Mouse (Mus musculus) adrenal gland, adult 2 months (tissue): ENCODE results near the gene Trip11. TPM values are rescaled to one million over a fixed set of nuclear protein-coding genes. Genes with fewer than 3 reads are reported as not detected.

Experiments
- DNase-seq: peaks from one replicate; pipeline ENCODE4 v3.0.0; 2021
- polyA plus RNA-seq: library from polyadenylated mRNA; depleted of rRNA; stranded (reverse); fragments of >200 nt; gene quantifications from 2 replicates; pipeline ENCODE4 v1.2.3, GENCODE M21; 2012
- total RNA-seq, 2 experiments: library from RNA; stranded (reverse); gene quantifications; 2 replicates each; pipeline ENCODE4 v1.2.3; 2021

Gene Trip11
- total and polyA plus RNA-seq, 3 experiments: 4.1 to 40.6 (median 28.4) TPM

DNA sequence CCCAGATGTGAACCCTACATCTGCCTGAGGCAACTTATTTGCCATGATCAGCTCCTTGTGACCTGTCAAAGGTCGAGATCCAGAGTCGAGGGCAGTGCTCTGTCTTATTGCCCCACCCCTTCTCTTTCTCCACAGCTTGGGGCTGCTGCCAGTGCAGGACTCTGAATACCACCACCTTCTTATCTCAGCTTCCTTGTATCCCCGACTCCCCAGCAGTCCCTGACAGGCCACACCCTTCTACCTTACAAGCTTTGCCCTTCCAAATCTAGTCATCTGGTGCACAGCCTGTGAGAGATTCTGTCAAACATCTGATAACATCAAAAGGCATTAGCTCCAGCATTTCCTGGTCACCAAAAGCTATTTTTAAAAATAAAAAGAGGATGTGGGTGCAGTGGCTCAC is 91.5 kb downstream of the Trip11 start:
- no peak for DNase-seq

DNA sequence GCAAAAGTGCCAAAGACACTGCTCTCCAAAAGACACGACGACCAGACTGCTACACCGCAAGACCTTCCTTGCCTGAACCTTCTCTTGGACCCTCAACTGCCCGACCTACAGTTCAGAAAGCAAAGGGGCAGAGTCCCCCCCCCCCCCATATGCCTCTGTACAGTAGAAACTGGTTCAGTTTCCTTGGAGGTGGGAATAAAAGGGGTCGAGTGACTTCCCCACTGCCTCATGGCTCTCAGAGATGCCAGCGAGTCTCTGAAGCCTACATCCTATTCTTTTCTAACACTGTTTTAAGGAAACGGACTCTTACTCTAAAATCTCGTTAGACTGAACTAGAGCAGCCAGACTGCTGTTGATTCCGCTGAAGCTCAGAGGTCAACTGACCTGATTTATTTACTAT is 93.5 kb downstream of the Trip11 start:
- no peak for DNase-seq

DNA sequence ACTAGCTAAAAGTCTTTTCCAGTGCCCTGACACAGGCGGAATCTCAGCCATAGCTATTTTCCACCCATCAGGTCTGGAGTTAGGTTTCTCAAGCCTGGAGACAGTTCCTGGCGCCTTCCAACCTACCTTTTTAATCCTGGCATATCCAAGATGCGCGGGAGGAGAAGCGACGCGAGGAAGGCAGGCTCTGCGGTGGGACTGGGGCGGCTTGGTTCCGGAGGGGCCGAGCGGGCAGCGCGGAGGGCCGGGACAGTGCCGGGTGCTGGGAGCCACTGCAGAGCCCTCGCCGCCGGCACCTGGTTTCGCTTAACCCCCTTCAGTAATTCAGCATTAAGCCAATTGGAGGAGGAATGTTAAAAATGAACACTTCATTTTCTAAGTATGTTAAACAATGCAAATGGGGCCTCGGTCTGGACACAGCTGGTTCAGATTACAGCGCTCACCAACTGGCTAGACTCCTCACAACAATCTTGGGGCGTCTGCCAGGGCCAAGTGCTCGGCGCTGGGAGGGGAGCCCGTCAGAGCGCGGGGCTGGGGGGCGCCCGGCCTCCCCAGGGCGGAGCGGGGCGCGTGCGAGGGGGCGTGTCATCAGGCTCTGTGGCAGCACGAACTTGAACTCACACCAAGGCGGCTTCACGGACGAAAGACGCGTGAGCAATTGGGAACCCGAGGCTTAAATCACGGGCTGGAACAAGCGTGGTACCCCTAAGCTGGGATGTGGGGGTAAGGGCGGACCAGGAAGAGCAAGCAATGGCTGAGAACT is 94.3 kb downstream of the Trip11 start, which contains the start of gene Fbln5:
Gene Fbln5 (minus strand): TSS at position 448 of the 763 bp plus-strand sequence.
- DNase-seq: peak; percentile 54

DNA sequence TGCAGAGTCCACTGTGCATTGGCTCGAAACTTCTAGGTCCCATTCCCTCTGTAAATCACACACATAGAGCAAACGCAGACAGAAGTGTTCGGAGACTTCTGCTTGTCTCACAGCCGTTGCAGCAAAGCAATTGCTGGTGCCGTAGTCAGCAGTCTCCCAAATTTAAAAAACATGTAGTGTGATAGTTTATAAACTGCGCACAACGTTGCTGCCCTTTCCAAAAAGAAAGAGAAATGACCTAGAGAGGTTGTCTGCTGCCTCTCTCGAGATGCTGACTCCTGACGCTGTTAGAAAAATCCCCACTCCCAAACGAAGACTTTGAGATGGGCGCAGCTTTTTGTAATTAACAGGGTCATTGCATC is 94.8 kb downstream of the Trip11 start:
- DNase-seq: no peak

DNA sequence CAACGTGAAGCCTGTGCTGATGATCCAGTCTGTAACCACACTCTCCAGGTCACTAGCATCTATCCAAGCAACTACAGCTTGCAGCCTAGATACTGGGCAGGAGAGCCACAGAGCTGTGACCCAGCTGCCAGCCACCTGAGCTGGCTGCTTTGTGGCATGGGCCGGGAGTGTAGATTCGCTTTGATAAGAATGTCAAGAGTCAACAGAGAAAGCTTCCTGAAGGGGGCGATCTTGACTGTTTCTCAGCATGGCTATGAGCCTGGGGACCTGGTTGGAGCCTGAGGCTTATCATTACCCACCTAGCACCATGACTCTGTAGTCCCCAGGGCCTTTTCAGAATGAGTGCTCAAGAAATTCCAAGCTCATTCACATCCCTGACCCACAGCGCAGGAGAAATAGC is 96.3 kb downstream of the Trip11 start:
- DNase-seq: no peak

DNA sequence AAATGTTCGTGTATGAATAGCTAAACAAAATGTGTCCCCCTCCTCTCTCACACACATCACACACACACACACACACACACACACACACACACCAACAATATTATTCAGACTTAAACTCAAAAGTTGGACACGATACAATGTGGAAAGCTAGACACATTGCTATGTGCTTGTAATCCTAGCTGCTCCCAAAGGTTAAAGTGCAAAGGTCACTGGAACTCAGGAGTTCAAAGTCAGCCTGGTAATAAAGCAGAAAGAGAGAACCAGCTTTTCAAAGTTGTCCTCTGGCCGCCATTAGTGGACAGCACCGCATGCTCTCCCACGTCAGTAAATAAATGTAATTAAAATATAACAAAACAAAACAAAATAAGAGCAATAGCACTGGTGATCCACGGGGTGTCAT is 97.3 kb downstream of the Trip11 start:
- DNase-seq: no peak

DNA sequence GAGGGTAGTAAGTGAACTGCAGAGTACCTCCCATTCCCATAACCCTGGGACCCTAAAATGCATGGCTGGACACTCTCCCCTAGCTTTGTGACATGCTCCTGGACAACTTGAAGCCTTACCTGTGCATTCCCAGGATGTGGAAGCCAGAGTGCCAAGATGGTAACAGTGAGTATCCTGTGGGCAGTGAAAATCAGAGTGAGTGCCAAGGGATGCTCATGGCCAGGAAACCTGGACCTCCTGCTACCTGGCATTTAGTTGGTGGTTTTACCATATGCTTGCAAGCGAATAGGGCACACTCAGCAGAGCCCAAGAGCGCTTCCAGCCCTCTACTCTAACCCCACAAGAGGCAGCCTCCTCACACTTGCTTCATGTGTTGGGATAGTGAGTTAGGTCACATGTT is 98.6 kb downstream of the Trip11 start:
- DNase-seq: no peak

DNA sequence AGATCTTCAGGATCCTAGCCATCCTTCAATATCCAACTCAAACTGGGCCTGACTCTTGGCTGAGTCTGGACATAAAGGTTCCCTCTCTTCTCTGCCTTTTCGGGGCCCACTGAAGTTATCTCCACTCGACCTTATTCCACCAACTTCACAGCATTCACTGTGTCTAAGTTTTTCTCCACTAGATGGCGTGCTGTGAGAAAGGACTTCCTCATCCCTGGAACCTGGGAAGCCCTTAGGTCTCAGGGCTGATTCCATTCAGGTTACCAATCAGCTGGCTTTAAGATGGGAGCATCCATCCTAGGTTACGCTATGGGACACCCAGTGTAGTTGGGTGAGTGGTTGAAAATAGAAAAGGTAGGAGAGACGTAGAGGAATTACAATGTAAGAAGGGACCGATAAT is 101.9 kb downstream of the Trip11 start:
- DNase-seq: peak; percentile 34

DNA sequence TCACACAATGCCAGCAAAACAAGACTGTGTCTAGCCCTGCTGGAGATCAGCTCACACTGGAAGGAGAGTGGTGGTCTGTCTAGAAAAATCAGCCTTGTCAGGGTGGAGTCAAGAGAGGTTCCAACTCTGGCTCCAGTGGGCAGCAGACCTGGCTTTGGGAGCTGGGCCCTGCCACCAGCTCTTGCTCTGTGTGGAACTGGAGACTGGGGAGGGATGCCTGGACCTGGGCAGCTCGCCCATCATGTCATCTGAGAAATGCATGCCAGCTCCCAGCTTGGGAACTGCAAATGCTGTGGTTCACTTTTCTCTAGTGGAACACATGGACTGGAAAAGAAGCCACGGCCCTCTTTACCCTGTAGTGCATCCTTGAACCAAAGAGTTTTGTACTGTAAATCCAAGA is 102.6 kb downstream of the Trip11 start:
- no peak for DNase-seq

DNA sequence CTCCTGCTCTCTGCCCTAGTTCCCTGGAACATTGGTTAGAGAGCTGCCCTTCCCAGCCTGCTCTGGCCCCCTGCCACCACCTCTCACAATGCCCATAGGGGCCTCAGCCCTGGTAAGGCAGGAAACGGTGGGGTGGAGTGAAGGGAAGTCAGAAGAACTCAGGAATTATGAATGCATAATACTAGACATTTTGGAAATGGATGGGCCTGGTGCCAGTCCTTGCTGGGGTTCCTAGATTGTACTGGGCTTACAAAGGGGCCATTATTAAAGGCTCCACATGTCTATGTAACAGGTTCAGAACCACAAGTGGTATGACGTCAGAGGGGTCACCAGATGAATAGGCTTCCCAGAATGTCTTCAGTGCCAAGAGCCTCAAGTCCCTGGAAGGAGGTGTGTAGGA is 105.7 kb downstream of the Trip11 start:
- peak; percentile 27 for DNase-seq

DNA sequence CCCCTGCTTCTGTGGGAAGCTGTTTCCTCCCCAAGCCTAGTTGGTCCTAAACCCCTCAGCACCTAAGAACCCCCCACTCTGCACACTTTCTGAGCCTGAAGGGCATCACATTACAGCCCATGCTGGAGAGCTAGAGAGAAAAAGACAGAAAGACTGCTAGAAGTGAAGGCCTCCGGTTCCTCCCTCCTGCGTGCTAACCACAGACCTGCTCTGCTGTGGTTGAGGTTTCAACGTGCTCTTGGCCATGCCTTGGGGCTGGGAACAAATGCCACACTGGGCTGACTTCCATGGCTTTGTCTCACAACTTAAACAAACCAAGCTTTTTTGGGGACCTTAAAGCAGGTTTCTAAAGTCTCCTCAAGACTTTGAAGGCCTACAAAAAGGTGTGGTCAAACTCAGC is 110.6 kb downstream of the Trip11 start:
- no peak for DNase-seq

DNA sequence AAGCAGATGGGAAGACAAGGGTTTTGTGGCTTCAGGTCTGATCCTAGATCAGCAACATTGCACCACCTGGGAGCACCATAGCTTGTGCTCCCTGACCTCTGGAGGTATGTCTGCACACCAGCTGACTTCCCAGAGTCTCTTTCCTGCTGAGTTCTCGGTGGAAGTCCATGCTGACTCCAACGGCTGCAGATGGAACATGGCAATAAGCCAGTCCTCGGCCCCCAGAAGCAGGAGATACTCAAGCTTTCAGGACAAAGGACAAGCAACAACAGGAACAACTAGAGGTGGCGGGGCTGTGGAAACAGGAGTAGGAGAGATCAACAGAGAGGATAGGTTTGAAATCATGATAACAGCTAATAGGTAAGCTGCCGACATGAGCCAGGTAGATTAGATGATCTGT is 111.3 kb downstream of the Trip11 start:
- no peak for DNase-seq

DNA sequence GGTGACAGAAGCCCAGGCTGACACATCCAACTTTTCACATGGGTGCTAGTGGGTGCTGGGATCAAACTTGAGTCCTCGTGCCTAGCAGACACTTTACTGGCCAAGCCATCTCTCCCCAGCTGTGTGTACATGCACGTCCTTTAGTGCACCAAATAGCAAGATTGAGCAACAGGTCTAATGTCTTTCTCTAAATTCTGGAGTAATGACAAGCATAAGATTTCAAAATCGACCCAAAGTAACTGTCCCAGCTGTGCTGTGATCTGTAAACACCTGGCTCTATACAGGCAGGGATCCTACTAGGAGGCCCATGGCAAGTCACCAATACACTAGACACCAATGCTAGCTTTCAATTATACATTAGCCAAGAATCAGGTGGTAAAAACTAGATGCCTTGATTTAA is 112.0 kb downstream of the Trip11 start:
- DNase-seq: no peak

DNA sequence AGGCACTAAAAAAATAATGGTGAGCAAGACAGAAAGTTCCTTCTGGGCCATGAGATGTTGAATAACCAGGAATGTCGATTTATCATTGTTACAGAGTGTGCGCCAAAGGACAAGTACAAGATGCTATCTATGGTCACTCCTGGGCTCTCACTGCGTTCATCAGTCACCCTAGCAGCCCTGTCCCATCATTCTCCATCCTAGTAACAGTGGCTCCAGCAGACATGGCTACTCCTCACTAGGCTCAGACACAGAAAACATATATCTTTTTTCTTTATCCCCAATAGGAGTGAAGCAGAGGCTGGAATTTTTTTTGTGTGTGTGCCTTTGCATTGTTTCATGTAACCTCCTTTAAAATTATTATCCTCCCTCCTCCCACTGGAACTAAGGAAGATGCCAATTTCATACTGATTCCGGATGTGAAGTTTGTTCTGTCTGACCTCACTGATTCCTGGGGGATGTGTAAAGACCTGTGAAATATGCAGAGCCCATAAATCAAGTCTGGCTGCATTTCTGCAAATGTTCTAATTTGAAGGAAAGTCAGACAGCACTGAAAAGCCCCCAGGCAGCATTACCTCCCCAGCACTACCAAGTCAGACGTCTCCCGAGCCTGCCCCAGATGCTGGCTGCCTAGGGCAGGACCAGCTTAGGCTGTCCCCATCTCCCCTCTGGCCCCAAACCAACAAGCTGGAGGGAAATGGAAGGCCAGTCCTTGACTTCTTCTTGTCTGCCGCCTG is 114.7 kb downstream of the Trip11 start:
- peak; percentile 8 for DNase-seq

DNA sequence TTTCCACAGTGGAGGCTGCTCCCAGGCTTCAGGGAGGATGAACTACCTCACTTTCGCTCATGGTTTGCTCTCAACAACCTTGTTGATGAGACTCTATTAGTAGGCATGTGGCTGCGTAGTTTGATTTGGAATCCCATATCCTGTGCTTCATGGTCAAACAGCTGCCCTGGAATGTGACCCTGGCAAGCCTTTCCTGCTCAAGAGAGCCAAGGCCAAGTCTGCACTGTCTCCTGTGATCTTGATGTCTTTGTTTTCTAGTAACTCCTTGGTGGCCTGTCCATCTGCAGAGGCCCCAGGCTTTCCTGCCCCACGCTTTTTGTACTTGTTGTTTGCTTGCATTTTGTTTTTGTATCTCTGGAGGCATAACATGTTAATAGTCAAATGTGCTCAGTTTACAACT is 118.6 kb downstream of the Trip11 start:
- peak; percentile 67 for DNase-seq

DNA sequence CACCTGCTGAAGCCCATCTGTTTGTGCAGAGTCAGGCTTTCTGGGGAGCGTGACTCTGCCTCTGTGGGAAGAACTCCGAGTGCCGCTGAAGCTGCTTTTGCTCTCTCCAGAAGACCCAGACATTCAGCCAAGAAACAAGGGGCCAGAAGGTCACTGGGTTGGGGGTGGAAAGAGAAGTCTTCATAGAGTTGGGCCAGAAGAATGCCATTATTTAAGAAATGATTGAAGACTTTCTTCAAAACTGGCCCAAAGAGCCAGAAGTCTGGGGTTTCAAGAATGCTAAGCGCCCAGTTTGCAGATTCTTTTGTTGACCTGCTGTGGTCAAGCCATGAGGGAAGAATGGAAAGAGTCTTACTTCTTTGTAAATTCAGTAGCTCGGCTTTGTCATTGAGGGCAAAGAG is 119.8 kb downstream of the Trip11 start:
- DNase-seq: peak; percentile 20

DNA sequence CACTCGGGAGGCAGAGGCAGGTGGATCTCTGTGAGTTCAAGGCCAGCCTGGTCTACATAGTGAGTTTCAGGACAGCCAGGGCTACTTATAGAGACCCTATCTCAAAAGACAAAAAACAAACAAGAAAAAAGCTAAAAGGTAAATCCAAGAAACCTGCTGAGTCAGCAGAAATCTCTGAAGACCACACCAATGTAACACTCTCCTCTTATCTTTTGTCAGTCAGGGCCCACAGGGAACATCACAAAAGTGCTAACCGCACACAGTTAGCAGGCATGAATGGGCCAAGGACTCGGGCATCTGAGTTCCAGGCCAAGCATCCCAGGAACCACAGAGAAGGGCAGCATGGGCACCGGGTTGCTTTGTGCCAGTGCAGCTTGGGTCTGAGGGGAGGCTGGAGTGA is 120.4 kb downstream of the Trip11 start:
- no peak for DNase-seq

DNA sequence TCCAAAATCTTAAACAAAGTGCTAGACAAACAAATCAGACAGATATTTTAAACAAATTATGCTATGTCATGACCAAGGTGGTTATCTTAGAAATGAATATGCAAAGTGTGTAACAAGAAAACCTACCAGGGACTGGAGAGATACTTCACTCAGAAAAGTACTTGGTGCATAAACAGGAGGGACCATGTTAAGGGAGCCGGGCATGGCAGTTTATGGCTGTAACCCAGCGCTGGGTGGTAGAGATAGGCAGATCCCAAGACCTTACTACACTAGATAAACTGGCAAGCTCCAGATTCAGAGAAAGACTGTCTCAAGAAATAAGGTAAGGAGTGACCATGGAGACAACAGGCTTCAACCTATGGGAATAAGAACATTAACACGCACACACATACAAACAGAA is 123.3 kb downstream of the Trip11 start:
- no peak for DNase-seq

DNA sequence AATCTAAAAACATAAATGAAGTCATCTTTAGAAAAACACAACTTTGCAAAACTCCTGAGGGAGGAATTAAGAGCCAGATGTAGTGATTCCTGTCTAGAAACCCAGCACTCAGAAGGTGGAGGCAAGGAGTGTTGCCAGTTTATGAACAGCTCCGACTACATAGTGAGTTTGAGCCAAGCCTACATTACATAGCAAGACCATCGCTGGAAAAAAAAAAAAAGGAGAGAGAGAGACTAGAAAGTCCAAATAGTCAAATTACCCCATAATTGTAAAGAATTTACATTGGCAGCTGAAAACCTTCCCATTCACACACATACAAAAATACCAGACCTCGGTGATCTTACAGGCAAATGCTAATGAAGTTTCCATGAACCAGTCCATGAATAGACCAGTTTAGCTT is 123.8 kb downstream of the Trip11 start:
- DNase-seq: no peak
